Mouse (Mus musculus) adrenal gland, adult 2 months (tissue): Measurements from ENCODE around the gene Draxin. TPM values are rescaled to one million over a fixed set of nuclear protein-coding genes. Genes with fewer than 3 reads are reported as not detected.

Source experiments
- DNase-seq: peaks from one replicate; pipeline ENCODE4 v3.0.0; 2021
- polyA plus RNA-seq: library from polyadenylated mRNA; depleted of rRNA; stranded (reverse); fragments of >200 nt; gene quantifications from 2 replicates; pipeline ENCODE4 v1.2.3, GENCODE M21; 2012
- total RNA-seq, 2 experiments: library from RNA; stranded (reverse); gene quantifications; 2 replicates each; pipeline ENCODE4 v1.2.3; 2021

Draxin gene
- total and polyA plus RNA-seq, 3 experiments: 0.07 to 0.14 (median 0.14) TPM

DNA sequence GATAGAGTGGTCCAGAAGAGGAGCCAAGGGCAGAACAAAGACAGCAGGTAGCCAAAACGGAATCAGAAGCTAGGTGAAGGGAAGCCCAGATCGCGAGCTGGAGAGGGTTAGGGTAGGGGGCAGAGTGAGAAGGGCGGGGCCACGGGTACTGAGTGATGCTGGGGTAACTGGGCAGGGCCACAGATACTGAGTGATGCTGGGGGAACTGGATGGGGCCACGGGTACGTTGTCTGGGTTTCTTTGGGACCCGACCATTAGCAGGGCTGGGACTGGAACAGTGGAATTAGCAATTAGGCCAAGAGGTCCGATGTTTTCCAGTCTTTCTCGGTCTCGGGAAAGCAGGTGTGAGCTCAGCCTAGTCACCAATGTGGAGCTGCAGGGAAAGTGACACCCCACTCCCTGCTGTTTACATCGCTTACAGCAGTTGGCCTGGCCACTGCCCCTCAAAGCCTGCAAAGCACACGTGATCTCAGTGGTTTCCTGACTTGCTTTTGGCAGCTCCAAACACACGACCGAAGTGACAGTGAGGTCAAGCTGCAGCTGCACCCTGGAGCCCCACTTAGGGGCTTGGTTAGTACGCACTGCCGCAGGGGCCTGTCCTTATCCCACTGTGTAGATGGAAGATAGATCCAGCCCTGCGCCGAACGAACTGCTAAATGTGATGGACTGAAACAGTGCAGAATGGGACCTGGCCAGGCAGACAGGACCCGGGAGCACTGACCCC is 47.2 kb downstream of the Draxin start:
- DNase-seq: peak; percentile 49

DNA sequence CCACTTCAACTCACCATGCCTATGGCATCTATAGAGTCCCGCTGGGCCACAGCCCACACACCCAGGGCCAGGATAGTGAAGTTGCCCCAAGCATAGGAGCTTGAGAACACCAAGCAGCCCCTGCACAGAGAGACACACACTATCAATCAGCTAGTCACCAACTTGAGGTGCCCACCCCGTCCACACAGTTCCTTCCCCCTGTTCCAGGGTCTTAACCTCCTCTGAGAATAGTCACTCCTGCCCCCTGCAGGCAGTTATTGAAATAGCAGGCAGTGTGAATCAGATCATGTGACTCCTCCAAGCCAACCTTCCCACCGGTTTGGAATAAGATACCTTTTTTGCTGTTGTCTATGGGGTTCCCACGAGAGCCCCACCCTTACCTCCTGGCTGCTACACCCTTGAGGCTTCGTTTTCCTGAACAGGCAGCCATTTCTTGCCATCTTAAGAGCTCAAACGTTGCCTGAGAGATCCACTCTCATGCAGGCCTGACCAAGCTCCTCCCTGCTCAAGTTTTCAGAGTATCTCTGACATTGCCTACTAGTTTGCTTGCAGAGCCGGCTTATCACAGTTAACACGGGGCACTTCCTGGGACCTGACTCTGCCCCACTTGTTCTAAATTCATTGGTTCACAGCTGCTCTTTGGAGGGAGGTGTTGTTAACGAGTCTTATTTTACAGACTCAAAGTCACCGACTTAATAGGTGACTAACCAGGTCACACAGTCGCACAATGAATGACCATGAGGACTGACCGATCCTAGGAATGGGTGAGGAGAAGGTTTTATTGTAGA is 48.0 kb downstream of the Draxin start:
- DNase-seq: peak; percentile 52

DNA sequence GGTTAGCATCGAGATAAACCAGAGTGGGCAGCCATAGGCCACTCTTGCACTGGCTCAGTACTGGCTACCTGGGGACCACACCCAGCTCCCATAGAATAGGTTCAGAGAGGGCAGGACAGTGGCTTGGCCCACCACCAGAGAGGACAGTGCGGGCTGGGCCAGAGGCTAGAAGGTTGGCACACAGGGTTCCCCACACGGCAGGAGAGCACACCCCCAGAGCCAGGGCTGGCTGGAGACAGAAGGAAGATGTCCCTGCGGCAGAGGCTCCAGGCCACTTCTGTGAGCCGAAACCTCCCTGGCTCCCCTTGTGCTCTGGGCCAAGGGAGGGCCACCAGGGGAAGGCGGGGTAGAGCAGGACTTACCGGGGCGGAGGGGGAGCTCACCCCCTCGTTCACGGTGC is 49.3 kb downstream of the Draxin start:
- no peak for DNase-seq

DNA sequence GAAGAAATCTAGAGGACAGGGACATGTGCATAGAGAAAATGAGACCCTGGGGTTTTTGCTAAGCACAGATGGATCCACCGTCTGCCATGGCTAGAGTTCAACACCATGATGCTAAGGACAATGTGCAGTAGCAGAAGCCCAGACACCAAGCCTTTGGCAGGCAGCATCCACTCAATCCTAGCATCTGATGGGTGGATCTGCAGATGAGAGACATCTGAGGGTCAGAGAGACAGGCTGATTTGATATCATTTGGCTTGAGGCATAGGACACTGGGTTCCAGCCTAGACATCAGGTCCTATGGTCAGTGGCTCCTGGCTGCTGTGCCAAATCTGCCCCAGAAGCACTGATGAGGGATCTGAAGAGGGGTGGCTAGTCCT is 49.9 kb downstream of the Draxin start:
- no peak for DNase-seq

DNA sequence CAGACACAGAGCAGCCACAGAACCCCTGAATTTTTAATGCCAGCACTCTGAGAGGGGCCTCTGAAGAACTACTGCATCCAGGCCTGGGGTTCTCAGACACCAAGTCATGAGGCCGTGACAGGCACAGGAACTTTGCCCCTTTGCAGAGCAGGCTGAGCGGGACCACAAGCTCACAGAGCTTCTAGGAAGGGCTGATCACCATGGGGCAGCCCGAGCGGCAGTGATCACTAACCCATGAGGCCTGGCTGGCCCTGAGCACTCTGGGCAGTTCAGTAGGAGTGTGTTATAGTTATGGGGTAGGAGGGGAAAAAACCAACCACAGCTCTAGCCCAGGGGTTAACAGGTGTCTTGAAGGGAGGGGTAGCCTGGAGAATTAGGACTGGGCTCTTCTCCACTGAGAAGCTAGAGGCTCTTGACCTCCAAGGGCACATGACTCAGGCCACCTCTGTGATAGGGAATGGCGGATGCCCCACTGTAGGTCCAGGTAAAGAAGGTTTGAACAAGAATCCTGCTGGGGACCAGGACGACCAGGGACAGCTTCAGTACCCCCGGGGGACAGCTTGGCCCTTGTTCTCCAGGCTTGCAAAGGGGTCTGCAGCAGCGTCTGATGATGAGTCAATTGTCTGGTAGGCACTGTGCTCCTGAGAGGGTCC is 50.4 kb downstream of the Draxin start:
- DNase-seq: no peak

DNA sequence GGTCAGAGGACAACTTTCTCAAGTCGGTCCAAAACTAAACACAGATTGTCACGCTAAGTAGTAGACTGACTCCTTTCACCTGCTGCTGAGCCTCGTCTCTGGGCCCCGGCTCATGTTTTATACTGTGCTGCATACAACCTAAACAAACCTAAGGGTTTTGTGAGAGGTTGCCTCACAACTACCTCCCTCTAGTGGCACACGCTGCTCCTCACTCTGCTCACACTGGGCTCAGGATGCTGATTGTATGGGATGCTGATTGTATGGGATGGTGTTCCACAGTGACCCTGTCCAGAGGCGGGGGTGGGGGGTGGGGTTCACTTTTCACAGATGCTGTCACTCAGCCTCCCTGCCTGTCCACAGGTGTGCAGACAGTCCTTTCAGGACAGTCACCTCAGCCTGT is 51.3 kb downstream of the Draxin start:
- no peak for DNase-seq

DNA sequence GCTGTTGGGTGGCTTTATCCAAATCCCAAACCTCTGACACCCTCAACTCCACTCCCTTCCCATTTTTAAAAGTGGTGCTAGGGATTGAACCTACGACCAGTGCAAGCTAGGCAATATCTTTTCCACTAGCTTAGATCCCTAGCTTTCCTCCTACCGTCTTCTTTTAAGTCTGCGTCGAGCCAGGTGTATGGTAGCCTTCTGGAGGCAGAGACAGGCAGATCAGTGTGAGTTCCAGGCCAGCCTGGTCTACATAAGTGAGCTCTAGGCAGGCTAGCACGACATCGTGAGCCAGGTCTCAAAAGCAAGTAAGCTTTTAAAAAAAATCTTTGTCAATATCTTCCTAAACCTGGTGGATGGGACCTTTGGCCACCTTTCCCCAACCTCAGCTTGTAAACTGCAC is 54.6 kb downstream of the Draxin start:
- DNase-seq: no peak

DNA sequence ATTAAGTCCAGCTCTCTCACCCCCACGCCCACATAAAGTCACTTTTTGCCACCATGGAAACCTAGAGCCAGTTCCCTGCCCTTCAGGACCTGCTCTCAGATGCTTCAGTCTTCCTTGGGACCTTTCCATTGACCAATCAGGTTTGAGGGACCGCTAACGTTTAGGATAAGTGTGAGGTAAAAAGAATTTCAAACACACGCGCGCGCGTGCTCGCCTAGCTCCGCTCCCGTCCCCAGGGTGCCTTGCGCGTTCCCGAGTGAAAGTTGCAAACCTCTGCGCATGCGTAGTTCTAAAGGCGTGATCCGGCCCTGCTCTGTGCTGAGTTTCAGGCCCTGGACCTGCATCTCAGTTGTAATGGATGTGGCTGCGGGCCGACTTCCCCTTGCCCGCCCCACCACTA is 55.2 kb downstream of the Draxin start:
- DNase-seq: peak; percentile 88

DNA sequence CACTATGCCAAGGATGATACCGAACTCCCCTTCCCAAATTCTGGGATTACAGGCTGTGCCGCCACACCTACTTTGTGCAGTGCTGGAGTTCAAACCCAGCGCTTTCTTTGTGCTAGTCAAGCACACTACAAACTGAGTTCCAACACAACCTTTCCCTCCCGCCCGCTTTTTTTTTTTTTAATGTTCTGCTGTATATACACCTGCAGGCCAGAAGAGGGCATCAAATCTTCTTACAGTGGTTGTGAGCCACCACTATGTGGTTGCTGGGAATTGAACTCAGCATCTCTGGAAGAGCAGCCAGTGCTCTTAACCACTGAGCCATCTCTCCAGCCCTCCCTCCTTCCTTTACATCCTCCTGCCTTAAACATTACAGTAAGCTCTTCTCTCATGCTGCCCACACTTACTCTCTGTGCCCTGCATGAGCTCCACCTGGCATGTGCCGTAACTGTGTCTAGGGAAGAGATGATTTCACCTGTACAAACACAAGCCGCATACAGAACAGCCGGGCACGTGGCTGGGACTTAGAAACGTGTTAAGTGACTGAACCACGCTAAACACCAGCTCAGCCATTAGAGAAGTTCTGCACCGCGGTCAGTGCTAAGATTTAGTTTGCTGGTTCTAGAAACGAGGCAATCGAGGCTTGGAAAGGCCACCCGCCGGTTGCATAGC is 55.8 kb downstream of the Draxin start:
- DNase-seq: no peak

DNA sequence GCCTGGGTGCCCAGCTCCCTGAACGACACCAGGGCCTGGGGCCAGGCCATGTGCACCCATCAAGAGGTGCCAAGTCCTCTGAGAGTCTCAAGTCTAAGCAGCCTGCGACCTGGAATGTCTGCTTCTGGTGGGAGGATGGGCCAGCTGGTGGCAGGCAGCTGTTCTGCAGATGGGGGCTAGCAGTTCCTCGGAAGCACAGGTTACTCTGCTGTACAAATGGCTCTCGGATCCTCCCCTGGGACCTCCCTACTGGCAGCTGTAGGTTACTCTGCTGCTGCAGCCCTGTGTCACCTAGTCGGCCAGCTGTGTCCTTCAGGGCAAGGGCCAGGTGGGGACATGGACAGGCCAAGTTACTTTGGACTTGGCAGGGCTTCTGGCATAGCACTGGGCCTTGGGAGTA is 59.0 kb downstream of the Draxin start:
- no peak for DNase-seq

DNA sequence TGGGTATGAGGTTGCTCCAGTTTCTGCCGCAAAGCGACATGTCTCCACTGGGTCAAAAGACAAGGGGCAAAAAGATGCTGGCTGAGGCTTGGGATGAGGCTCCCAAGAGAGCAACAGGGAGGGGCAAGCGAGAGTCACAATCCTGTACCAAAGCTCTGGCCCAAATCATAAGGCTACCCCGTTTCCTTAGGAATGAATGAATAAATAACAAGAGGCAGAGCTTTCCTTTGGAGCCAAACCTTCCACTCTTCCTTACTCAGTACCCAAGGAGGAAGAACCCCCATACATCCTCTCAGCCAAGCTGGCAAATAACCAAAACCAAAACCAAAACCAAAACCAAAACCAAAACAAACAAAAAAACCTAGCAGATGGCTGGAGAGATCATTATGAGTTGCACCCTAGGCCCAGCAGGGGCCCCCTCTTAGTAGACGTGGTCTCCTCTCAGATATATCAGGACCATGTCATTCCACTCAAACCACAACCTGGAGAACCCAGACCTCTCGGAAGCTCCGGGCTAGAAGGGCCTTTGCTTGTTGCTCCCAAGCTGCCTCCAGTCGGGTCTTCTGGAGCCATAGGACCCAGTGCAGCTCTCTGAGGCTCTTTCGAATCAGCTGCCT is 60.8 kb downstream of the Draxin start:
- no peak for DNase-seq

DNA sequence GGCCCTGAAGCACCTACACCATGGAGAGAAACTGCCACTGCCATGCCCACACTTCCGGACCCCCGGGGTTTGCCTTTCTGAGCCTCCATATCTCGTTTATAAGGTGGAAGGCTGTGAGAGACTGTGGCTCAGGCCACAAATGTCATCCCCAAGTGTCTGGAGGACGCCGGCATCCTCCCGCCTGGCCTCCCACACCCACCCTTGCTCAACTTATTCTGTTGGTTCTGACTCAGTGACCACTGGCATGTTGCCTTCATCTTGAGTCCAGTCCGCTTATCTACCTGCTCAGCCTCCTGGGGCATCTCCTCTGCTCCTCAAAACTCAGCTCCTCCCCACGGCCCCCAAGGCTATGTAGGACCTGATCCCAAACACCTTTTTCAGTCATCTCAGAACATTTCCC is 63.2 kb downstream of the Draxin start:
- DNase-seq: no peak

DNA sequence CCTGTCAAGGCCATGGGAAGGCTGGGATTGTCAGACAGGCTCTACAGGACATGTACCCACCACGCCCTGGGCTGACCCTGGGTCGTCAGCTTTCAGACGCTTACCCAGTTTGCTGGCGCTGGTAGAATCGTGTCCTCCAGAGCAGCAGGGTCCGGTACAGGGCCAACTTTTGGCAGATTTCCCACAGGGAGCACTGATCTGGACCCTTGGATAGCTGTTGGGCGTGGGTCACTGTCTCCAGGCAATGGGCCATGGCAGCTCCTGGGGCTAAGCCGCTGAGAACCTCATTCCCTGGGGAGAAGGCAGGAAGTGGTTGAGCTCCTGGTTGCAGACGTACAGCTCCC is 64.1 kb downstream of the Draxin start:
- peak; percentile 66 for DNase-seq

DNA sequence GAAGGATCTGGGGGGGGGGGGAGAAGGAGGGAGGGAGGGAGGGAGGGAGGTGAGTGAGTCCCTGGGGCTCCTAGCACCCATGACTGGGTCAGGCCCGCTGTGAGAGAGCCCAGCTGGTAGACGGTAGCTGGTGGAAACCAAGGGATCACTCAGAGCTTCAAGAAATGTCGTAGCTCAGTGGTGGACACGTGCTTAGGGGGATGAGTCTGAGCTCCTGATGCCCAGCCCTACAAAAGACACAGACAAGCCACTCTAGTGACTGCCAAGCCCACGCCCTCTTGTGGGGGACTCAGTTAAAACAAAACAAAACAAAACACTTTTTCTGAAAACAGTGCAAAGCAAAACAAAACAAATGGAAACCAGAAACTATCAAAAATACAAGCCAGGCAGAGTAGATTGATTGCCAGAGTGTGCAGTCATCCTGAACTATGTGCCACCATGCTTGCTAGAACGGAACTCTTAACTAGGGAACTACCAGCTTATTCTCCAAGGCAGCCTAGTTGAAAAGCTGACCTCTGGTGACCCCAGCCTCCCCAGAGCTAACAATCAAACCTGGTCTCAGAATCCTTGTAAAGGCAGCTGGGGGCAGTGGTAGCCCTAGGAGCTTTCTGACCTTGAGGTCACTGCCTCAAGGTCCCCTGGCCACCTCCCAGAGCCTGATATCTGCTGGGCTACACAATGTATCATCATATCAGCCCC is 64.6 kb downstream of the Draxin start:
- DNase-seq: no peak

DNA sequence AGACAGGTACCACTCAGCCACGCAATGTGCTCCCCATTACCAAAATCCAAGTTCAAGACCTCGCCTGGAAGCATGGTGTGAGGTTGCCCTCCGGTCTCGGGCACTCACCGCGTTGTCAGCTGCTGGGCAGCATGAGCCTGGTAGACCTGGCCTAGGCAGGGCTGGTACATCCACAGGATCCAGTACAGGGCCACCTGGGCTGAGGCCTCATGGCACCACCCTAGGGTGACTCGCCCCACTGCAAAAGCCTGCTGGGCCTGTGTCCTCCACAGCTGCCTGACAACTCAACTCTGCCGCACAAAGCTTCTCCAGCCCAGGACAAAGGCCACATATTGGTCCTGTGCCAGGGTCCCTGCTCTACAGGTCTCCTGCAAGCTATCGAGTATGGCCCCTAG is 69.4 kb downstream of the Draxin start:
- DNase-seq: no peak

DNA sequence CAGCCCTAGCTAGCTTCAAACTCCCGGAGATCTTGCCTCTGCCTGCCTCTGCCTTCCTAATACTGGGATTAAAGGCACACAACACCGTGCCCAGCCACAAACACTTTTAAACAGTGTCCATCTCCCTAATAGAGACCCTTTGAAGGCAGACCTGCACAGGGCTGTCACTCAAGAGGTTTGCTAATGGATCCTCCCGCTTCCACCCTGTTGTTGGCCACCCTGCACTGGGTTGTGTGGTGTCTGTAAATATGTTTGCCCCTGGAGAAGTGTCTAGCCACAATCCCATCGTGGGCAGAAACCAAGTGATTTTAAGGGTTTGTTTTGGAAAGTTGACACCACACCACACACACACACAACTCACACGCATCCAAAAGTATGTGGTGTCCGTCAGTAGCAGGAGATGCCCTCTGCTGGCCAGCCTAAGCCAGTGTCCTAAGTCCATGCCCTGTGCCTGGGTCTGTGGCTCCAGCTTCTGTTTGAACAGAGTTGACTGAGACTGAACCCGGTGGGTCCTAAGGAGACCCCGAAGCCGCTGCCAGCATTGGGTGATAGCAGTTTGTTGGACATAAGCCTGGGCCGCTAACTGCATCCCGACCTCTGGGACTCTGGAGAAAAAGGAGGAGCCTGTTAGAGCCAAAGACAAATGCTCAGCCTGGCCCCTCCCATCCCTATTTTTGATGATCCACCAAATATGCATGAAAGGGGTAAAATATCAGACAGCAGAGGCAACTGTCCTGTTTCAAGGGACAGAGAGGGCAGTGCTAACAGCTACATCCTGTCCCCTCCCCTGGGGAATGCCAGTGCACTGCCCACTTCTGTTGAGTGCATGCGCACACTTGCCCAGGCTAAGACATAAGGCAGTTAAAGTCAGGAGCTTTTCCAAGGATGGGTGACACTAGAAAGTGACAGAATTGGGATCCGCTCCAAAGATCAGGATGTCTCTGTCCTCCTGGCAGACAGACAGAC is 70.1 kb downstream of the Draxin start:
- DNase-seq: peak; percentile 59

DNA sequence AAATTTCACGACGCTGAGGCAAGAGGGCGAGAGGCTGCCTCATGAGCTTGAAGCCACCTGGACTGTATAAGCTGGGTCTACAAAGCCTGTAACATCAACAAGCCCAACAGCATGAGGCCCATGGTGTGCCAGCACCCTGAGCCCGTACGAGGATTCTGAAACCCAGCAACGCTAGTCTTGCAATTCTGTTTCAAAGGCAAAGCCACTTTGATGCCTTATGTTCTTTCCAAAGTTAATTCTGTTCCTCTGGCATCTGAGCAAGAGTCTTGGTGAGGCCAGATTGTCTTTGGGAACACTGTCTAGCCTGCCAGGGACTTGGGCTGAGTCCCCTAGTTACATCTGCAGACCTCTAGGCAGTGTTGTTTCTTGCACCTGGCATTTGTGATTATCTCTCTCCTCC is 71.5 kb downstream of the Draxin start:
- DNase-seq: no peak

DNA sequence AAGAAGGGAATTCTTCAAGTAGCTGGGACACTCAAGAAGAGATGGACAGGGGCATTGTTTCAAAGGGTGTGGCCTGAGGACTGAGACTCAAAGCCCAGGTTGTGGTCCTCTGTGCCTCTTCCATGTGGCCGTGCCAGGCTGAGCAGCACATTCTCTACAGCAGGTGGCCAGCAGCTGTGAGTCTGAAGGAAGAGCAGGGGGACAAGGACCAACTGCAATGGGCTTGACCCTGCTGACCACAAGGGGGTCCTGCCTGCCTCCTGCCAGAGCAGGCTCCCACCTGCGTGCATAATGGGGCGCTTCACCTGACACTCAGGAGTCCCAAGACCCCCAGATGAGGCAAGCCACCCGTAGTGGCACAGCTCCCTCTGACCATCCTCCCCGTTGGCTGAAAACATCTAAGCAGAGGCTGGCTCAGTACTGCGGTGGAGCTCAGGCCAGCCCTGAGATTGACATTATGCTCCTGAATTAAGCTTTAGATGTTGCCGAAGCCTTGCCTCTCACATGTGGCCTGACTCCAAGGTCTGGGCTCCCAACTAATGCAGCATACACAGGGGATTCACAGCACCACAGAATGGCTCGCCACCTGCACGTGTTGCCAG is 72.2 kb downstream of the Draxin start:
- no peak for DNase-seq

DNA sequence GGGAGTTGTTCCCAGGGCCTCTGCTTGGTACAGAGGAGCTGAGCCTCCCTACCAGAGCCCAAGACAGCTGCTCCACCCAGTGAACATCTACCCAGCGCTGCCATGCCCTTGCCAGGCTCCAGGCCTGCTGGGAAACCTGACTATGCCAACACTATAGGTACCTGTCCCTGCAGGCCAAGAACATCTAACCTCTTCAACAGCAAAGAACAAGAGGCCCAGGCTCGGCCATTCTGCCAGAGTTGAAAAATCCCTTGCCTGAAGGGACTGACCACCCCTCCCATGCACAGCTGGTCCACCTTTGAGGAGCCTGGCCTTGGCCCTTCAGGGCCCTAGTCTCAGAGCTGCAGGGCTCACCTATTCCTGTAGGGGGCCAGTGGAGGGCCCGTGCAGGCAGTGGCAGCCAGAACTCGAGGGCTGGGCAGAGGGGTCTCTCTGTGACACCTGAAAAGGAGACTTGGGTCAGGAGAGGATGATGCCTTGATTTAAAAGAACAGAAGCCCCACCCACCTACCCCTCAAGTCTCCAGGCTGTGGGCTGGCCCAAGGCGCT is 72.8 kb downstream of the Draxin start:
- no peak for DNase-seq

DNA sequence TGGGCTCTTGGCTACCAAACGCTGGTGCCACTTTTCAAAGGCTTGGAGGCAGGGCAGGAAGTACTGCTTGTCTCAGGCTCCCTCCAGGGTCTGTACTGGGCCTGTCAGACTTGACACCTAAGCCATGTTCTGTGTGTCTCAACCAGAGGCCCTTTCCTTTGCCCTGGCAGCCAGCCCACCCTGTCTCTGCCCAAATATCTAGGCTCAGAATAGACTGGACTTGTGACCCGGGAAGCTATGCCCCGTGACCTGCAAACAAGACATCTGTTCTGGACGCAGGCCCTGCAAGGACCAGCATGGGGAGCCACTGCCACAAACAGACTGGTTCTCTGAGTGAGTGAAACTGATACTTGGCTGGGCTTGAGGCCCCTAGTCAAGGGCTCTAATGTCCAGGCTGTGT is 73.7 kb downstream of the Draxin start:
- DNase-seq: peak; percentile 57
